Mouse (Mus musculus): Measurements from ENCODE around the gene Il6st.

Il6st gene

DNA sequence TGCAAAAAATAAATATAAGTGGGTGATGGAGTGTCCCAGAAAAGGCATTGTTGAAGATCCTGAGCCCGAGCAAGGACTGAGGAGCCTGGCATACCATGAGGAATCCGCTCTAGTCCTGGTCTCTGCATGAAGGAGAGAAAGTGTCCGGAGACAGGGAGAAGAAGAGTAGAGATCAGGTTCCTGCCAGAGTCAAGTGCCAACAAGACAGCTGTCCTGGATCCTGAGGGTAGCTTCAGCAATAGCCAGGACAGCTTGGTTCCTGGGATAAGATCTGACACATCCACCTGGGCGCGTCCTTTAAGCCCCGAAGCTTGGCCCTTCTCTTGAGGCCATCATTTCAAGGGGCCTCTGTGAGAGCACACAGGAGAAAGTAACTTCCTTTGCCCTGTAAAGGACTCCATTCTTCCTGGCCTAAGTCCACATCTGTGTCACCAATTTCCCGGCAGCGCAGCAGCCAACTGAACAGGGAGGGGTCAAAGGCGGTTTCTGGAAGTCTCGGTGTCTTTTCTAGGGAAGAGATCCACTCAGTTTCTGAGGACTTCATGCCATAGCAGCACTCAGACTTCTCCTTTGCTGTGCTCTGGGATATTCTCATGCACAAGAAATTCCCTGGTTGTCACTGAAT is 59.6 kb downstream of the Il6st start:
- in situ Hi-C loops (cut with MboI), result loop anchor here (10.0 kb wide), 1 partner anchor 219 kb away; no protein-coding TSS in a partner anchor

DNA sequence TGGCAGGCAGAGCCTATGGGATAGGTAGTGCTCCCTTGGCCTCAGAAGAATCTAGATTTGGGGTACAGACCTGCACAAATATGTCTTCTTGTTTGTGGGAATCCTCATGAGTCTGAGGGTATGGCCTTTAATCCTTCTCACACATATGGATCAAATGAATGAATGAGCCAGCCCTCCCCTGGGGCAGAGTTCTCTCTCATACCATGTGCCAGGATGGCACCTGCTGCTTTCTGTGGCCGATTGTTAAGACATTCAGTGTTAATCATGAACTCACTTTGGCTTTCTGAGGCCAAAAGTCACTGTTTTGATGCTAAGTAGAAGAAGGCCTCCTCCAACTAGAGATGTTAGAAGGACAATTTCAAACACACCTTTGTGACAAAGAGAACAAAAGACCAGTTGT is 63.3 kb downstream of the Il6st start:
- in situ Hi-C loops (cut with MboI), result loop anchor here (10.0 kb wide), 1 partner anchor 222 kb away; no protein-coding TSS in a partner anchor

DNA sequence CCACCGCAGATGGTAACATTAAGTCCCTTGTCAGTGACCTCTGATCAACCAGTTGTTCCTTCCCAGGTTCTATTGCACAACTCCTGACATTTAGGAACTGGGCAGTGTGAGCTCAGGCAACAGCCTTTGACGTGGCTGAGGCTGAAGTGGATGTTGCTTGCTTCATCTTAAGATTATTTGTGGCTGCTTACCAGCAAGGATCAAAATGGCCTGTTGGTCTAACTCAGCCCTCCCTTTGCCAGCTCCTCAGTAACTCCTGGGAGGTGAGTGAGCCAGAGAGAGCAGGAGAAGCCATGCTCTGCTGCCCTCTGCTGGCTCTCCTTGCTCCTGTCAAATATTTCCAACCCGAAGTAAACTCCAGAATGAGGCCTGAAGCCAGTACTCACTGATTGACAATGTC is 66.0 kb downstream of the Il6st start:
- in situ Hi-C loops (cut with MboI), result loop anchor here (10.0 kb wide), 1 partner anchor 225 kb away; no protein-coding TSS in a partner anchor

DNA sequence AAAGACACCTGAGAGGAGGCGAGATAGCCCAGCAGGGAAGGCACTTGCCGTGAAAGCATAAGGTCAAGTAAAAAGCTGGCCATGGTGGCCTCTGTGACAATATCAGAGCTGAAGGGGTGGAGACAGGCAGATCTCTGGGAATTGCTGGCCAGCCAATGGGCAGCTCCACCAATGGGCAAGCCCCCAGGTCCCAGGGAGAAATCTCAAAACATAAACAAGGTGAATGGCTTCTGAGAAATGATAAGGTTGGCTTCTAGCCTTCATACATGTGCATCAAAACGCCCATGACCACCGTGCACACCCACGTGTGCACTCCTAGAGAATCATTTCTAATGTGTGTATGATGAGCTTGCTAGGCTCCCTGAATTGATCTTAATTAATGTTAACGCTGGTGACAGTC is 68.4 kb downstream of the Il6st start:
- in situ Hi-C loops (cut with MboI), result no loop called here

DNA sequence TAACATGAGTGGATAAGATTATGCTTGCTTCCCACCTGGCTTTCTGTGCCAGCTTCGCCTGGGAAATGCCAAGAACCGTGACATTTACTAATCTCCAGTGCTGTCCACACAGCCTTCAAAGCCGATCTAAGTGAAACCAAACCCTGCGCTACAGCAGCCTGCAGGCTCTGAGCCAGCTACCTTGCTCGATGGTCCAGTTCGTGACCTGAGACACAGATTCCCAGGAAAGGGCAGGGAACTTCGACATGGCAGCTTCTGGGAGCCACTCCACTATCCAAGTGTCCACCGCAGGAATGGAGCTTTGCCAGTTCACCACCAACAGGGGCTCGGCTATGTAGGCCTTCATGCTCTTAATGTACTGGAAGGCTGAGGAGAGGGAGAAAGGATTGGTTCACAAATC is 69.7 kb downstream of the Il6st start:
- in situ Hi-C loops (cut with MboI), result no loop called here

DNA sequence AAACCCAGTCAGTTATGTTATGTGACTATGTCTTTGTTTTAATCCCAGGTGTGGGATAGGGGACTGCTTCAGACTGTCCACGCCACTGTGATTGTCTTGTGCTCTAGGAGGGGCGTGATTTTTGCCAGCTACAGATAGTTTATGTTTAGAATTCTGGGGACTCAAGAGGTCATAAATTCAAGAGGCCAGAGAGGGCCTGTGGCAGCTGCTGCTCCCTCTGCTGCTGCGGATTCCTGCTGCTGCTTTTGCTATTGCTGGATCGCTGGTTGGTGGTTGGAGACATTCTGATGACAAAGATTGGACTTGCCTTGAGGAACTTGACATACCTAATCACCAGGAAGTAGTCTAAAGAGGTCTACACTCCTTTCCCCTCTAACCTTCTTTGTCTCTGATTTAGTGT is 72.7 kb downstream of the Il6st start:
- in situ Hi-C loops (cut with MboI), result no loop called here

DNA sequence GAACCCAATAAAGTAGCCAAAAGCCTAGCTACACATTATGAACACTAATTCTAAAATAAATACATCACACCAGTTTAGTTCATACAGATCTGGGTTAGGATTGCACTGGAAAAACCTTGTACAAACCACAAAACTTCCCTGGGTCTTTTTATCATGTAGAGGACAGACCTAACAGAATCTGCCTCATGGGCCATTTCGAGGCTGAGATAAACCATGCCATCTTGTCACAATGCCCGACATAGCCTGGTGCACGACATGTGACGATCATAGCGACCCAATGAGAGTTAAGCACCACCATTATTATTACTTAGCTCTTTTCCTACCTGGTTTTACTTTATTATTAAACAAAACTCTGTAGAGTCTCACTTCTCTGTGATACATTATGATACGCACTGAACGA is 73.2 kb downstream of the Il6st start:
- in situ Hi-C loops (cut with MboI), result no loop called here

DNA sequence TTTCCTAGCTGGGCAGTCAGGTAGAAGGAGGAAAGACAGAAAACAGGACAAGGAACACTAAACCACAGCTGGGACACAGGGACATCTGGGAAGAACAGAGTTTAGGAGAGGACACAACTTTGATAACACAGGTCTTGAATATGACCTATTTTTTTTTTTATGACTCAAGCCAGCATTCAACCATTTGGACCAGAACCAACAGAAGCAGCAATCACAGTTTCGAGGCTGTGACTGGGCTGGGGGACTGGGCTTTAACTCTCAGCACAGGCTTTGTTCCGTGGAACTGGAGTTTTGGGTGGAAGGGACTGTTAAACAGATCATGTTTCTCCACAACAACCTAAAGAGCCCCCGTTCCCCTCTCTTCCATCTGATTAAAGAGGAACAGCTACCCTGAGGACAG is 76.7 kb downstream of the Il6st start:
- in situ Hi-C loops (cut with MboI), result no loop called here

DNA sequence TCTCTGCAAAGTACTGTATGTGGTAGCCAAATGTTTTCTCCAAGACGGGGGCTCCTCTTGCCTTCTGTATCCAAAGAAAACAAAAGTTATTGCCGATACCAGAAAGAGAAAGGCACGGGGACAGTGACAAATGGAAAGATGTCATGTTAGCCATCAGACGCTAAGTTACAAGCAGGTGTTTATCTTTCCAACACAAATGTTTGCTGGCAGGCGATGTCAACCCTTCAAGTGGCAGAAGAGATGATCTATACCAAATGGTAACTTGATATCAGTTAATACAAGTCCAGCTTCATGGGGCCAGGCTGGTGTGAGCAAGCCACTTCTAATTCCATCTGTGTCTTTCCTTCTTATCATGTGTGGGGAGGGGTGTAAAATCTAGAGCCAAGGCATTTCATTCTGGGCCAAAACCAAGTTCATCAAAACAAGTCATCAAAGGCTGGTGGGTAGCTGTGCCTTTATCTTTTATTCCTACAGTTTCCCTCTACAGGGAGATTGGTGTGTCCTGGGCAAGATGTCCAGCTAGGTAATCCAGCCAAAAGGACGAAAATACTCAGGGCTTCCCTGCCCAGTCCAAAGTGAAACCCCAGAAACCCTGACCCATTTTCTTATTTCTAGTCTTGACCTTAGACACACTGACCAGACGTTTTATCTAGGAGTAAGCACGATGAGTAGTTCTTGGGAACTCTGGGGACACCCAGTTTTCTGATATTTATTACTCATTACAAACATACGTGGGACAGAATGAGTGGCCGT is 77.5 kb downstream of the Il6st start:
- in situ Hi-C loops (cut with MboI), result no loop called here

DNA sequence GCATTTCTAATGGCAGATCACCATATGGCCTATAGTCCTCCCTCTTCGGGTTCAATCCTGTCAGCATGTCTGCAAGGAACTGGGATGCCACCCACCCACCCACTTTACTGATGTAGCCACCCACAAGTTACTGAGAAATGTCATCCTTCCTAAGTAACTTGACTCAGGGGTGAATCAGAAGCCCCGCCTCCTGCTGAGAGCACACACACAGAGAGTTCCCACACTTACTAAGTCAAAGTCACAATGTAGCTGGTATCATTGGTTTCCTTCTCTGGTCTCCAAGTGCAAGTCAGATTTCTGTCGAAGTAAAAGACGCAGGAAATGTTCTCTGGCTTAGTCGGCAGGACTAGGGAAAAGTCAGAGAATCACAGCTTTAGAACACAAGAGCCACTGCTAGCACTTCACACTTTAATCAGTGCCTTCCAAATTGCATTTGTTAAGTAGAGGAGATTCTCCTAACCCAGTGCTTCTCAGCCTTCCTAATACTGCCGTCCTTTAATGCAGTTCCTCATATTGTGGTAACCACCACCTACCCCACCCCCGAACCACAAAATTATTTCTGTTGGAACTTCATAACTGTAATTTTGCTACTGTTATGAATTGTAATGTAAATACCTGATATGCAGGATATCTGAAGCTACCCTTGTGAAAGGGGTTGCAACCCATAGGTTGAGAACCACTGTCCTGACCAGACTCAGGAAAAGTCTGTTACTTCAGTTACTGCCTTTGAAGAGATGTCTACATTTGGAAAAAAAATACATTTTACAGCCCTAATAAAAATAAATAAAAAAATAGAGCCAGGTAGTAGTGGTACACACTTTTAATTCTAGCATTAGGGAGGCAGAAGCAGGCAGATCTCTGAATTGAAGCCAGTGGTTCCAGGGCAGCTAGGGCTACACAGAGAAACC is 88.0 kb downstream of the Il6st start:
- in situ Hi-C loops (cut with MboI), result no loop called here

DNA sequence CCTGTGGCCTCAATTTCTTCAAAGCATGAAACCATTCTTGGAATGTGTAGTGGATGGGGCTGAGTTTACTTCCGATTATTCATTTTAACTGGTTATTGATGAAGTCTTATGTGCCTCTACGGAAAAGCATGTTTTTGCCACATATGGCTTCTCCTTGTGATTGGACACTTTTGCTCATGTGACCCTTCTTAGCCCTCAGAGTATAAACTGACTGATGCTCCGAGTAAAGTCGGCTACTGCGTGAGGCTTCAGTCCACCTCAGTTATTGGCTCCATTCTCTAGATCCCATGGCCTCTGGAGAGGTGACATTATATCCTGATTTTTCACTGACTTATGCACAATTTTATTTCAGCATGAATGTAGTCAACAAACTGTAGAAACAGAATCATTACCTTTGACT is 89.4 kb downstream of the Il6st start:
- in situ Hi-C loops (cut with MboI), result no loop called here

DNA sequence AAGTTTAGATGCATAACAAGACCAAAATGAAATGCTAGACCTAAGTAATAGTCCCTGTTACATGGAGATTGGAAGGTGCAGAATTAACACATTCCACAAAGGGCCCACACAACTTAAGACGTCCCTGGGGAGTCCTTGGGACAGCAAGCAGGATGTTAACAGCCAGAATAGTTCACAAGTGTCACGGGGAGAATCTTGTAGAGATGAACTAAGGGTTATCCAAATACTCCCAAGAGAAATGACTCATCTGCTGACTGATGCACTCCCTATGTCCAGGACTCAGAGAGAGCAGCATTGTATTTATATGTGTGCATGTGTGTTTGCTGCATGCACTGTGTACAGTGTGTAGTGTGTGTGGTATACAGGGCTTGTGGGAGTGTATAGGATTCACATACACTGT is 92.6 kb downstream of the Il6st start:
- in situ Hi-C loops (cut with MboI), result no loop called here
